Mouse (Mus musculus): ENCODE measurements at regions not wholly inside any gene's neighbourhood (a gene's known extent, or its start where the extent isn't known, plus 50 kb on each side); places are given as distances from the start of the nearest gene placed in this dataset.
"Not testable (repeated sequence)": the region's sequence is repeated elsewhere in the genome, so short reads cannot be mapped to it uniquely, and the experiment has no call there.

GRCm38 (mm10) chr13:85126573-85127547 is 62.3 kb upstream of the Ccnh start:
- H3K9me3 ChIP-seq (ENCODE audit: control insufficient read depth, low read length); H3K4me2 ChIP-seq (replicated peaks; ENCODE audit: low read depth, low read length); H3K27ac ChIP-seq (ENCODE audit: low read depth, low read length); H3K4me3 ChIP-seq (ENCODE audit: low read length); H3K9ac ChIP-seq (ENCODE audit: low read depth, low read length); H3K27me3 ChIP-seq (ENCODE audit: control insufficient read depth, insufficient read depth, low read length); H3K36me3 ChIP-seq (ENCODE audit: control insufficient read depth, insufficient read depth, low read length); H3K4me1 ChIP-seq (ENCODE audit: control insufficient read depth, insufficient read depth, low read length): not testable (repeated sequence)
- WGBS: 90% methylated on average over 18 of the region's 18 CpGs
- ATAC-seq (ENCODE audit: low FRiP score, low TSS enrichment): peak; percentile 100

- H3K27ac ChIP-seq (ENCODE audit: low read depth, low read length): no peak overlapping the region
- H3K27me3 ChIP-seq (ENCODE audit: control insufficient read depth, insufficient read depth, low read length): no peaks in the 10 kb centered on the region
- H3K9me3 ChIP-seq (ENCODE audit: control insufficient read depth, low read length): no peaks in the 10 kb centered on the region
- H3K4me3 ChIP-seq (ENCODE audit: low read length): no peak overlapping the region
- no peaks in the 10 kb centered on the region for H3K4me1 ChIP-seq (ENCODE audit: control insufficient read depth, insufficient read depth, low read length)
- no peak overlapping the region for H3K9ac ChIP-seq (ENCODE audit: low read depth, low read length)
- WGBS: 76% methylated on average over 1 of the region's 1 CpGs
- no peak for ATAC-seq (ENCODE audit: low FRiP score, low TSS enrichment)
- H3K4me2 ChIP-seq (replicated peaks; ENCODE audit: low read depth, low read length): no peak overlapping the region
- H3K36me3 ChIP-seq (ENCODE audit: control insufficient read depth, insufficient read depth, low read length): no peaks in the 10 kb centered on the region
Measured at GRCm38 (mm10) chr13:85127548-85127925, 61.7 kb upstream of the Ccnh start.
